Mouse (Mus musculus): Measurements from ENCODE around the gene Cd47. TPM values are rescaled to one million over a fixed set of nuclear protein-coding genes. Genes with fewer than 3 reads are reported as not detected.

Cd47 gene
- 60.0 and 63.3 TPM in 2 replicates for polyA plus RNA-seq (2016; fragmentation: Nextera tagmentation; extraction: Ambion mirVana)

DNA sequence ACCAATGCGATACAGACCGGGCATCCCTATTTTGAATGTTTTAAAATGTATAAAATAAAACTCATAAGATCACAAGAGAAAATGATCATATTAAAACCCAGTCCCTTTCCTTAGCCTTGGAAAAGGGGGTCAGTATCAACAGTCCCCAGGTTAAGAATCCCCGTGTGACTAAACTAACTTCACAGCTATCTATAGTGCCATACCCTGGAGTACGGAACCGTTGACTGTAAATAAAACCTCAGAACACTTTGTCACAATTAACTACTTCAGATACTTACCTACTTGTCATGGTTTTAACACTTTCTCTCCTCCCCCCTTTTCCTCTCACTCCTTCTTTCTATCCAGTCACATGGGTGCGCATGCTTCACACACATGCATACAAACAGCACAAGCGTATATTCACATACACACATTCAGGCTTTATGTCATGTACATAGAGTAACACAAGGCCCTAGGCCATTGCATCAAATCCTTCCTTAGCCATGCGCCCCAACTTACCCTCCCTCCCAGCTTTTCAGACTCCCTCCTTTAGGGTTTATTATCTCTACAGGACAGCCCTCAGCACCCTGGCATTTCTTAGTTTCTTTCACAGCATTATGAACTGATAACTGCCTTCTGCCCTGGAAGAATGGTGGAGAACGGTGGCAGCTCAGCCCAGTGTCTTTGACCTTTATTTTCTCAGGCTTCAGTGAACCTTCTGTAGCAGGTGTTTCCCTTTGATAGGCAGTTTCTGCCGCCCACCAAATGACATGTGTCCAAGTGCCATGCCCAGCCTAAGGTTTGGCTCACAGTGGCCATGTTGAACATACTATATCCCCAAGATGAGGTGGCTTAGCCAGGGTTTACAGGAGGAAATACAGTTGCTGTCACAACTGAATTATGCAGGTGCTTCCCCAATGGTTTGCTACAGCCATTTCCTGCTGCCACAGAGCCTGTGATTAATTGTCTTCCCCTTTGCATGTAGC, at the start of gene Cd47:
Cd47 (plus strand) TSS at position 937 of the 965 bp plus-strand sequence.
- peak; percentile 84 for ATAC-seq (ENCODE audit: insufficient number of reproducible peaks, low FRiP score)
- Histone ChIP-seq H3K27ac (ENCODE audit: poor library complexity, severe bottlenecking) (peak within 1 kb of the TSS; percentile 13; the same call in 1 of the 2 replicates), H3K4me2 (no peak within 1 kb of the TSS), H3K9ac (no peak within 1 kb of the TSS), H3K4me1 (replicated peaks) (peaks cover 21% of the 10 kb centered on the region), H3K9me3 (replicated peaks) (no peaks in the 10 kb centered on the region), H3K4me3 (no peak within 1 kb of the TSS), H3K27me3 (replicated peaks) (no peaks in the 10 kb centered on the region), H3K36me3 (no peaks in the 10 kb centered on the region)
- WGBS: 64% methylated on average over 10 of the region's 10 CpGs

DNA sequence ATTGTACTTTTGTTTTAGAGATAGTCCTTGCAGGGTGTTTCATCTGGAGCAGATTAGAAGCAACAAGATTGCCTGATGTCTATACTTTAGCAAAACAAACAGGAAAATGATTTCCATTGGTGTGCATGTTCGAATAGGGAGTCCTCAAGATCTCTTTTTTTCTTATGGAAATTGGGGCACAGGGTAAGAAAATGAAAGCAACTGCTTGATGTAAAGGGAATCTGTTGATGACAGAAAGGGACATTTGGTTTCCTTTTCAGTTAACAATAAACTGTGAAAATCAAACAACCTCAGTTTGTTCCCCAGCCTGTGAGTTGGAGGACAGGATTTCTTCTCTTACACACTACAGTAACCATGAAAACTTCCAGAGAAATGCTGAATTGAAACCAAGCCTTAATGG, 47.4 kb upstream of the Cd47 start:
- Histone ChIP-seq H3K9me3 (replicated peaks) (no peaks in the 10 kb centered on the region), H3K9ac (no peak overlapping the region), H3K4me1 (replicated peaks) (peaks cover 7% of the 10 kb centered on the region), H3K4me3 (no peak overlapping the region), H3K36me3 (no peaks in the 10 kb centered on the region), H3K27ac (ENCODE audit: poor library complexity, severe bottlenecking) (no peak overlapping the region), H3K4me2 (no peak overlapping the region), H3K27me3 (replicated peaks) (no peaks in the 10 kb centered on the region)
- WGBS: 81% methylated on average over 1 of the region's 1 CpGs
- ATAC-seq (ENCODE audit: insufficient number of reproducible peaks, low FRiP score): no peak

DNA sequence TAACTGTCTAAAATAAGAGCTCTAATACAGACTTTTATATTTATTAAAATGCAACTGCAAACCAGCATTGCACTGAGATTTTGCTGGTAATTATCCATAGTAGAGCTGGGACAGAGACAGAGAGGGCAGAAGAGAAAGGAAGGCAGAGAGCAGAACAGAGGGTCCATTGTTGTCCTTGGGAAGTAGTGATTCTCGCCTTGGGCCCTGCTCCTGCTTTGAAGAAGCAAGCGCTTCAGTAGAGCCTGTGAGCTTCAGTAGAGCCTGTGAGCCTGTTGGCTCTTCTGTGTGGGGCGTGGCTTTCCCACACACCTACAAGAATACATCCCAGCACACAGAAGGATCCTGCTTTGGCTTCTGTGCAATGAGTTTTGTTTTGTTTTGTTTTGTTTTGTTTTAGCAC, 47.0 kb upstream of the Cd47 start:
- Histone ChIP-seq H3K9ac (no peak overlapping the region), H3K9me3 (replicated peaks) (no peaks in the 10 kb centered on the region), H3K27ac (ENCODE audit: poor library complexity, severe bottlenecking) (no peak overlapping the region), H3K4me1 (replicated peaks) (peaks cover 7% of the 10 kb centered on the region), H3K36me3 (no peaks in the 10 kb centered on the region), H3K4me2 (no peak overlapping the region), H3K4me3 (no peak overlapping the region), H3K27me3 (replicated peaks) (no peaks in the 10 kb centered on the region)
- 44% methylated on average over 3 of the region's 3 CpGs for WGBS
- ATAC-seq (ENCODE audit: insufficient number of reproducible peaks, low FRiP score): no peak

DNA sequence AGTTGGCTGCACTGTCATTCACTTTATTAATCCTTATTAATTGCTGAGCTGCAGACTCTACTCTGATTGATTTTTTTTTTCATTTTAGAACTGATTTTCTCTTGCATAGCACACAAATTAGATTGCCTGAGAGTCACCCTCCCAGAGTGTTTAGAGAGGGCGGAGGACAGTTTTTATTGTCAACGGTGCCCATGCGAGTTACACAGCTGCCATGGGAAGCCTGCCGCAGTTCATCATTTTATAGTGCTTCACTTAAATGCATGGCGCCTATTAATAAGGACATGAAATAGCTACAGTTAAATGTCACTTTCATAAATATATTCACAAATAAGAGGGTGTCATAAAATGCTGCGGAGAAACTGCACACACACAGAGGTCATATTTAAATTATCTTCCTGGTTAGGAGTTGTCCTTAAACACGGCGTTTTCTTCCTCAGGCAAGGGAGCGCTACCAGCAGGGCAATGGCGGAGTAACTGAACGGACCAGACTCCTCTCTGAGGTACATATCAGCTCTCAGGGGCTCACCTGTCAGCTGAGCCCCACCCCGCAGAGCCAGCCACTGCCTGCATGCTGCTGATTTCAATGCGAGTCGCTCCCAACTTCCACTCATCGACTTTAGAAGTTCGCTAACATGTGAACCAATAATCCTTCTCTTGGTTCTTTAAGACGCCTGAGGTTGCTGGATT, 39.7 kb upstream of the Cd47 start:
- no peak overlapping the region for H3K27ac ChIP-seq (ENCODE audit: poor library complexity, severe bottlenecking)
- 57% methylated on average over 17 of the region's 17 CpGs for WGBS
- no peak for ATAC-seq (ENCODE audit: insufficient number of reproducible peaks, low FRiP score)
- peaks cover 14% of the 10 kb centered on the region; the same call in 1 of the 2 replicates for H3K4me1 ChIP-seq (replicated peaks)
- H3K4me2 ChIP-seq: peak overlapping the region; percentile 57
- H3K9ac ChIP-seq: no peak overlapping the region
- H3K9me3 ChIP-seq (replicated peaks): no peaks in the 10 kb centered on the region
- H3K4me3 ChIP-seq: peak overlapping the region; percentile 22; the same call in 1 of the 2 replicates
- 0 out of 2 replicates have a peak, but pooled peaks cover 3% of the 10 kb centered on the region for H3K36me3 ChIP-seq
- no peaks in the 10 kb centered on the region for H3K27me3 ChIP-seq (replicated peaks)

DNA sequence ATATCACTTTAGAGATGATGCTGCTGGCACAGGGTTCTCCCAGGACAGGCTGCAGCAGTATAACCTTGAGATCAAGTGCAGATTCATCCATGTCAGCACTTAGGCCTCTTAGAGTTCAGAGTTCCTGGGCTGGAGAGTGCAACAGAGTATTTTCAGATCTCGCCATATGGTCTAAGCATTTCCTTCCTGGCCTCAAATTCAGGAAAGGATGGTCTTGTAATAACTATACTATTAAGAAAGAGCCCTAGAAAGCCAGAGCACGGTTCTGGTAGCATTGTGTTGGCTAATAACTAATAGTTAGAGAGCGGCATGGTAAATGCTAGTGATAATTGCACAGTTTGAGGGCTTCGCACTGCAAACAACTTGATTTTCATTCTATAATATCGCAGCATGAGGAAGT, 38.4 kb upstream of the Cd47 start:
- H3K9ac ChIP-seq: no peak overlapping the region
- ATAC-seq (ENCODE audit: insufficient number of reproducible peaks, low FRiP score): no peak
- WGBS: 81% methylated on average over 5 of the region's 5 CpGs

DNA sequence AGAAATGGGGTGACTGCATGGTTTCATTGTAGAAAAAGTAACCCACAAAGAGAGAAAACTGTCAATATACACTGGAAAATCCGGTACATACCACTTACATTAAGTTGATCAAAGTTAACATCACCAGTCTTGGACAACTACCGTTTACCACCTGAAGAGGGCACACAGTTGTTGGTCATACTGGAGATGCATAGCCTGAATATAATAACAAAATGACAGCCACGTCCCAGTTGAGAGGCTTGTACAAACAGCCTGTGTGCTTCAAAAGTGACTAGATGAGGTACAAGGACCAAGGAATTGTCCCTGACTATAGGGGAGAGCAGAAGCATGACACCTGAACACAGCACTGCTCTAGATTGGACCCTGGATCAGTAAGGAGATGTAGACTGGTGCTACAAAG, 34.0 kb upstream of the Cd47 start:
- peaks cover 8% of the 10 kb centered on the region; the same call in 1 of the 2 replicates for H3K4me1 ChIP-seq (replicated peaks)
- no peaks in the 10 kb centered on the region for H3K9me3 ChIP-seq (replicated peaks)
- no peak overlapping the region for H3K27ac ChIP-seq (ENCODE audit: poor library complexity, severe bottlenecking)
- no peak overlapping the region for H3K4me2 ChIP-seq
- no peak overlapping the region for H3K4me3 ChIP-seq
- 0 out of 2 replicates have a peak, but pooled peaks cover 3% of the 10 kb centered on the region for H3K36me3 ChIP-seq
- no peaks in the 10 kb centered on the region for H3K27me3 ChIP-seq (replicated peaks)
- no peak overlapping the region for H3K9ac ChIP-seq
- WGBS: 61% methylated on average over 3 of the region's 3 CpGs
- no peak for ATAC-seq (ENCODE audit: insufficient number of reproducible peaks, low FRiP score)

More for the DNA sequence above, 38.4 kb upstream of the Cd47 start:
- Histone ChIP-seq H3K27ac (ENCODE audit: poor library complexity, severe bottlenecking) (no peak overlapping the region), H3K4me1 (replicated peaks) (peaks cover 14% of the 10 kb centered on the region; the same call in 1 of the 2 replicates), H3K27me3 (replicated peaks) (no peaks in the 10 kb centered on the region), H3K4me2 (no peak overlapping the region), H3K9me3 (replicated peaks) (no peaks in the 10 kb centered on the region), H3K36me3 (0 out of 2 replicates have a peak, but pooled peaks cover 3% of the 10 kb centered on the region), H3K4me3 (no peak overlapping the region)

DNA sequence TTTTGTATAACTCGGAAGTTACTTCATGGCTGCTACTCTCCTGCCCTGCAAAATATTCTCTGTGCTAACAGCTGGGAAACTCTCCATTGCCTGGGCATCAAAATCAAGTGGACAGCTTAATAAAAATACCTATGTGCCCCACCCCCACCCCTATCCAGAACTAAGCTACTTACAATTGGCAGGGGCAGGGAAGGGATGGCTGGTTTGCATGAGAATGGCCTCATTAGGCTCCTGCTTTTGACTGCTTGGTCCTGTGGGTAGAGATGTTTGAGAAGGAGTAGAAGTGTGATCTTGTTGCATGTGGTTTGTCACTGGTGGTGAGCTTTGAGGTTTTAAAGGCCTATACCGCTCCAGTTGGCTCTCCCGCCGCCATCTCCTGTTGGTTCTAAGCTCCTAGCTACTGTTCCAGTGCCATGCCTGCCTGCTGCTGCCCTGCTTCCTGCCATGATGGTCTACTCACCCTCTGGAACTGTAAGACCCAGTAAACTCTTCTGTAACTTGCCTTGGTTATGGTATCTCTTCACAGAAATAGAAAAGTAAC, 31.8 kb upstream of the Cd47 start:
- H3K4me3 ChIP-seq: no peak overlapping the region
- H3K27ac ChIP-seq (ENCODE audit: poor library complexity, severe bottlenecking): no peak overlapping the region
- no peaks in the 10 kb centered on the region for H3K27me3 ChIP-seq (replicated peaks)
- H3K9ac ChIP-seq: no peak overlapping the region
- ATAC-seq (ENCODE audit: insufficient number of reproducible peaks, low FRiP score): no peak
- 0 out of 2 replicates have a peak, but pooled peaks cover 4% of the 10 kb centered on the region for H3K4me1 ChIP-seq (replicated peaks)
- 93% methylated on average over 4 of the region's 4 CpGs for WGBS
- no peak overlapping the region for H3K4me2 ChIP-seq
- H3K9me3 ChIP-seq (replicated peaks): no peaks in the 10 kb centered on the region
- H3K36me3 ChIP-seq: 0 out of 2 replicates have a peak, but pooled peaks cover 3% of the 10 kb centered on the region

DNA sequence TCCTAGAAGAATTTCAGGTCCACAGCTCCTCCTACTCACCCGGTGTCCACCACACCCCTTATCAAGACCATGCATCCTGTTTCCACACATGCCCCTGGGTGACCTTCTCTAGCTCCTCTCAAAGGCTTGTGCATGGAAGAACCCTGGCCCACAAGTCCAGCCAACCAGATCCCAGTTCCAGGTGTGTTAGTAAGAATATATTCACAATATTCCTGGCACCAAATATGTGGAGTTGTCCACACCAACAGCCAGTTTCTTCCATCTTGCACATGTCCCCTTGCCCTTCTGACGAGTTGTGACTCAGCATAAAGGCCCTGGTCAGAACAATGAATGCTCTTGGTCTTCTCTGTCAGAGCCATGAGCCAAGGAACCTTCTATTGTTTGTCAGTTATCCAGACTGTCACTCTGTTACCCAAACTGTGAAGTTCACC, 30.5 kb upstream of the Cd47 start:
- H3K4me1 ChIP-seq (replicated peaks): peaks cover 4% of the 10 kb centered on the region; the same call in 1 of the 2 replicates
- peak; percentile 87 for ATAC-seq (ENCODE audit: insufficient number of reproducible peaks, low FRiP score)
- 49% methylated on average over 2 of the region's 2 CpGs for WGBS
- H3K4me2 ChIP-seq: no peak overlapping the region
- H3K4me3 ChIP-seq: no peak overlapping the region
- H3K36me3 ChIP-seq: no peaks in the 10 kb centered on the region
- H3K27me3 ChIP-seq (replicated peaks): no peaks in the 10 kb centered on the region
- no peaks in the 10 kb centered on the region for H3K9me3 ChIP-seq (replicated peaks)
- H3K9ac ChIP-seq: no peak overlapping the region
- no peak overlapping the region for H3K27ac ChIP-seq (ENCODE audit: poor library complexity, severe bottlenecking)

DNA sequence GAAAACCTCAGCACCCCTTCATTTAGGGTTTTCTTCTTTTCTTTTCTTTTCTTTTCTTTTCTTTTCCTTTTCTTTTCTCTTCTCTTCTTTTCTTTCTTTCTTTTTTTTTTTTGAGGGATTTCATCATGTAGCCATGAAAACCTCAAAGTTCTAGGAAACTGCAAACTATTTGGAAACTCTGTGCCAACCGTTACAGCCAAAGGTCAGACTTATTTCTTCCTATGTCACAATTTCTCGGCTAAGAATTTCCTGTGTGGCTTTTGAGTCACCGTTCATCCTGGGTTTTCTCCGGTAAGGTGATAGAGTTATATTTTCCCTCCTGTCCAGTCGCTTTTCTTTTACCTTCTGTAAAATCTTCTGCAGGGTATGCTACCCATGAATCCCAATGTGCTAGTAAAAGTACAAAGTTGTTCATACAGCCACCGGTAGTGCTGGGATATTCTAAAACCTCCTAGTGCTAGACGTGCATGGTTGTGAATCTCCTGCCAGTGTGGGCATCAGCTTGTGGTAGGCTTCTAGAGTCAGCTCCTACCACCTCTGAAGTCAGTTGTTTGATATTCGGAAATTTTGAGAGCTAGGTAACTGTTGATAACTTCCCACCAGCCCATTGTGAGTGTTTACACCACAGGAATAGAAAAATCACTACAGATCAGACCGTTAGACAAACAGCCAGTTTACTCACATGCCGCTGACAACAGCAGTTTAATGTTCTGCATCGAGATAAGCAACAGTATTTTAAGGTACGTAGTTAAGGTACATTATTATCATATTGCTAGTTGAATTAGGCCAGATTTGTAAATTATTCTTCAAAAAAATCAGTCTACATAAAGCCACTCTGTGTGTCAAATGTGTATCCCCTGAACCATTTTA, 29.8 kb upstream of the Cd47 start:
- peaks cover 4% of the 10 kb centered on the region; the same call in 1 of the 2 replicates for H3K4me1 ChIP-seq (replicated peaks)
- no peaks in the 10 kb centered on the region for H3K36me3 ChIP-seq
- no peaks in the 10 kb centered on the region for H3K9me3 ChIP-seq (replicated peaks)
- no peaks in the 10 kb centered on the region for H3K27me3 ChIP-seq (replicated peaks)
- no peak overlapping the region for H3K9ac ChIP-seq
- no peak overlapping the region for H3K4me3 ChIP-seq
- no peak for ATAC-seq (ENCODE audit: insufficient number of reproducible peaks, low FRiP score)
- H3K27ac ChIP-seq (ENCODE audit: poor library complexity, severe bottlenecking): no peak overlapping the region
- 80% methylated on average over 12 of the region's 12 CpGs for WGBS
- H3K4me2 ChIP-seq: no peak overlapping the region

DNA sequence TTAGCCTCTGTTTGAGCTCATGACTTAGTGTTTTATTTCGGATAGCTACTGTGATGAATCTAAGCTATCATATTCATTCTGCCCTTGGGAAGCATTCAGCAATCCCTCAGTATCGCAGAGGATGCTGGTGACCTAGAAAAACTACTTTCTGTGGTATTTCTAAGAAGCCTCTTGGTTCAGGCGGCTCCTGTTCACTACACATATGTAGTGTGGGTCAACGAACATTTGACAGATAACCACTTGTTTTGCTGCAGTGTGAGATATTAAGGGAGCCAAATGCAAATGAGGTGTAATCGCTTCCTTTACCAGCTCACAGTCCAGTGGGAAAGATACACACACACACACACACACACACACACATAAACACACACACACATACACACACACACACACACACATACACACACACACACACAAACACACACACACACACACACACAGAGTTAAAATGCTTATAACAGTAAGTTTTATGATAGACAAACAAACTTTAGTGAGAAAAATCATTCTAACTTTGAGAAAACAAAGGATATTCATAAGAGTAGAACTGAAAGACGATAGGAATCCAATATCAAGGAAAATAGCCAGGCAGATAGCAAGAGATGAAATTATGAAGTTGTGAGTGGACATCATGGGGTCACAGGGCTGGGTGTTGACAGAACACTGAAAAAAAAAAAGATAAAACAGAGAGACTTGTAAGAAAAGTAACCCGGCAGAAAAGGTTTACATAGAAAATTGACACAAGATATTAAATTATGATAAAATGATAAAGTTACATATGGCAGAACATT, 28.5 kb upstream of the Cd47 start:
- Histone ChIP-seq H3K4me2 (no peak overlapping the region), H3K27ac (ENCODE audit: poor library complexity, severe bottlenecking) (no peak overlapping the region), H3K4me1 (replicated peaks) (peaks cover 4% of the 10 kb centered on the region; the same call in 1 of the 2 replicates), H3K4me3 (no peak overlapping the region), H3K27me3 (replicated peaks) (no peaks in the 10 kb centered on the region), H3K36me3 (no peaks in the 10 kb centered on the region), H3K9ac (no peak overlapping the region), H3K9me3 (replicated peaks) (no peaks in the 10 kb centered on the region)
- WGBS: 72% methylated on average over 7 of the region's 7 CpGs
- ATAC-seq (ENCODE audit: insufficient number of reproducible peaks, low FRiP score): no peak

All from heart, embryonic 12.5 days (tissue).